Mouse (Mus musculus) liver, adult 2 months (tissue): ENCODE data around the gene Mief2. TPM values are rescaled to one million over a fixed set of nuclear protein-coding genes. Genes with fewer than 3 reads are reported as not detected.

Source experiments
- DNase-seq: peaks from one replicate; pipeline ENCODE4 v3.0.0-alpha.2; 2011; ENCODE audit warnings: low read depth, low spot score; ENCODE audit errors: extremely low read depth
- H3K27ac ChIP-seq: fragments of 200-500 bp; replicated peaks from 2 replicates; pipeline ENCODE4 v1.5.1; 2012; ENCODE audit warnings: low read depth, mild to moderate bottlenecking, control low read depth, inconsistent platforms, low read length; ENCODE audit not compliant: insufficient read depth
- H3K27me3 ChIP-seq: fragments of 200-500 bp; 2 replicates; pipeline ENCODE4 v1.6.1; 2012; ENCODE audit warnings: mild to moderate bottlenecking, moderate library complexity, low read length, inconsistent platforms; ENCODE audit not compliant: control insufficient read depth, insufficient read depth
- H3K36me3 ChIP-seq: fragments of 200-500 bp; 2 replicates; pipeline ENCODE4 v1.6.1; 2012; ENCODE audit warnings: low read length, inconsistent platforms; ENCODE audit not compliant: control insufficient read depth, insufficient read depth
- H3K4me1 ChIP-seq: fragments of 200-500 bp; 2 replicates; pipeline ENCODE4 v1.6.1; 2011; ENCODE audit warnings: low read length; ENCODE audit not compliant: control insufficient read depth, insufficient read depth
- H3K4me3 ChIP-seq: fragments of 200-500 bp; 2 replicates; pipeline ENCODE4 v1.5.1; 2011; ENCODE audit warnings: low read depth, mild to moderate bottlenecking, control low read depth, low read length, moderate library complexity; ENCODE audit not compliant: insufficient read depth
- H3K79me2 ChIP-seq: fragments of 200-500 bp; 2 replicates; pipeline ENCODE4 v1.6.1; 2012; ENCODE audit warnings: inconsistent platforms, mild to moderate bottlenecking, low read length, moderate library complexity; ENCODE audit not compliant: control insufficient read depth, insufficient read depth
- H3K9ac ChIP-seq: fragments of 200-500 bp; 2 replicates; pipeline ENCODE4 v1.6.1; 2012; ENCODE audit warnings: low read depth, mild to moderate bottlenecking, control low read depth, inconsistent platforms, low read length
- CTCF ChIP-seq: fragments of 200-500 bp; IDR thresholded peaks from 2 replicates; pipeline ENCODE4 v1.5.1; 2011; ENCODE audit warnings: low read depth, low read length, control low read depth
- POLR2A ChIP-seq: fragments of 200-500 bp; IDR thresholded peaks from 2 replicates; pipeline ENCODE4 v1.6.1; 2011; ENCODE audit warnings: low read length, control low read depth; ENCODE audit not compliant: insufficient read depth; ENCODE audit errors: extremely low read depth
- WGBS: fragments of 180-500 bp; shearing (Covaris S2); methylation state at CpG from one replicate; pipeline ENCODE4 v1.1.7; 2018; 5-methylcytosine and 5-hydroxymethylcytosine counted together
- polyA plus RNA-seq: library from polyadenylated mRNA; depleted of rRNA; stranded (reverse); fragments of >200 nt; gene quantifications from 2 replicates; pipeline ENCODE4 v1.2.3, GENCODE M21; 2012
- total RNA-seq: library from RNA; depleted of rRNA; stranded (reverse); fragments of >200 nt; gene quantifications from 2 replicates; pipeline ENCODE4 v1.2.3, GENCODE M21; 2014

The Mief2 gene
- total and polyA plus RNA-seq, 2 experiments, result 13.1 to 26.3 TPM

DNA sequence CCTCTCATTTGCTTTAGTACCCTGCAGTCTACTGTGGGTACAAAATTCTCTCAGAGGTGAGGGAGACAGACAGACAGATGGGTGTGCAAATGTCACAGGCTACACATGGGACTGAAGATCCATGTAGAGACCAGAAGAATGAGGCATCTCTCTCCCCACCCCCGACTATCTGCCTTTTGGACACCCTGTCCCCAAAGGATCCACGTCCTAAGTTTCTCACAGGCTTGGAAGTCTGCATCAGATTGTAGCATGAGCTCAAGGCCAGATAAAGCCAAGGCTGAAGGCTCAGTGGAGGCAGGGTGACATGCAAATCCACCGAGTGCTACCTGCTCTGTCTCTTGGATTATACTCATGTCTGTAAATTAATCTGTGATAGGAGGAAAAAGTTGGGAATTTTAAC lies 8.3 kb downstream of the Mief2 start:
- peaks cover 5% of the 10 kb centered on the region for H3K4me1 ChIP-seq
- no peak for DNase-seq
- no peaks in the 10 kb centered on the region for H3K36me3 ChIP-seq
- no peak overlapping the region for H3K27ac ChIP-seq
- H3K79me2 ChIP-seq, result no peaks in the 10 kb centered on the region; the same call in 1 of the 2 replicates
- WGBS, result 81% methylated on average over 3 of the region's 3 CpGs
- H3K27me3 ChIP-seq, result no peaks in the 10 kb centered on the region
- TF ChIP-seq POLR2A, result no peak
- no peak for TF ChIP-seq CTCF
- H3K4me3 ChIP-seq, result no peak overlapping the region
- no peak overlapping the region for H3K9ac ChIP-seq

DNA sequence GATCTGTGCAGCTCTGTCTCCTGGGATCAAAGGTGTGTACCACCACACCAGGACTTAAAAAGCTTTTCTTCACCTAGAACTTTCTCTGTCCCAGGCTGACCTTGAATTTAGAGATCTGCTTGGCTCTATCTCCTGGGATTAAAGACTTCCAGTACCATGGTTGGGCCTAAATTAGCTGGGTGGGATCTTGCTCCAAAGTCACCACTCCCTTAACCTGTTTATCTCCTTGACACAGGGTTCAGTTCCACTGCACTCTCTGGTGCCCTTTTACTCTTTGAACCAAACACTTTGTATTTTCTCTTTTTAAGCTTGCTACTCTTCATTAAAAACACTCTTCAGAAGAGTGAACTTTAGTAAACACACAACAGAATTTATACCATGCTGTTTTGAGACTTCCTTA lies 9.3 kb downstream of the Mief2 start:
- H3K79me2 ChIP-seq, result no peaks in the 10 kb centered on the region; the same call in 1 of the 2 replicates
- DNase-seq, result peak; percentile 43
- H3K27ac ChIP-seq, result no peak overlapping the region
- H3K4me3 ChIP-seq, result no peak overlapping the region
- no peaks in the 10 kb centered on the region for H3K4me1 ChIP-seq
- no peak overlapping the region for H3K9ac ChIP-seq
- TF ChIP-seq POLR2A, result no peak
- no peak for TF ChIP-seq CTCF
- no peaks in the 10 kb centered on the region for H3K36me3 ChIP-seq
- no peaks in the 10 kb centered on the region for H3K27me3 ChIP-seq

DNA sequence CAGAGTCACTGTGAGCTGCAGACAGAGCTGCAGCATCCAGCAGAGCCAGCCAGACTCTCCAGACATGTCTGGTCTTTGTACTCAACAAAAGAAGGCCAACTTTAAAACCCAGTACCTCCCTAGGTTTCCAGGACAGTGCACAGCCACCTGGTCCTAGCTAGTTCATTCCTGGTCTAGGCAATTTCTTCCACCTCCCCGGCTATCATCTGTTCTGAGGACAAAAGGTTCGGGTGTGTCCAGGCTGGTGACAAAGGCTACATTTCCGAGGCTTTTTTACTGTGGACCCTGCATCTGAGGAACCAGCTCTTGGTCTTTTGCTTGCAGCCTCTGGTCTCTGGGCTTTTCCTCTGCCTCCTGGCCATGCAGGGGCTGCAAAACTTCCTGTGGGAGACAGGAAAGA lies 12.1 kb downstream of the Mief2 start:
- Histone ChIP-seq H3K27ac (no peak overlapping the region), H3K4me3 (no peak overlapping the region), H3K9ac (no peak overlapping the region), H3K79me2 (no peaks in the 10 kb centered on the region), H3K27me3 (no peaks in the 10 kb centered on the region), H3K36me3 (peaks cover under 1% of the 10 kb centered on the region; the same call in 1 of the 2 replicates), H3K4me1 (no peaks in the 10 kb centered on the region)
- TF ChIP-seq CTCF, result no peak
- TF ChIP-seq POLR2A, result no peak
- DNase-seq, result no peak
- 82% methylated on average over 3 of the region's 3 CpGs for WGBS

DNA sequence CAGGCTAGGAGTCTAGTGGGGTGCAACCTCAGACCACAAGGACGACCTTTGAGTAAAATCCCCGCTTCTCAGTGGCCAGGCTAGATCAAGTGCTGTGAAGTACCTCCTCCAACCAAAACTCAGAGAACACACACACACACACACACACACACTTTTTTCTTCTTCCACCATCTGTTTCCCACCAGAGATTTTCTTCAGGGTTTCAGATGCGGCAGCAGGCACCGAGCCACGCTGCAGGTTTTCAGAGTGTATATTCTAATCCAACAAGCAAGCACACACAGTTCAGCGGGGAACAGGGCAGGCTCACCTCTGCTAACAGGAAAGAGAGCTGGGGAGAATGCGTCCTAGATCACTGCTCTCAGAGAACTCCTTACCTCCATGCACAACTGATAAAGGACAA lies 27.4 kb downstream of the Mief2 start:
- 95% methylated on average over 7 of the region's 7 CpGs for WGBS
- Histone ChIP-seq H3K4me1 (no peaks in the 10 kb centered on the region), H3K4me3 (no peak overlapping the region), H3K79me2 (no peaks in the 10 kb centered on the region), H3K27ac (no peak overlapping the region), H3K9ac (no peak overlapping the region), H3K36me3 (peaks cover 23% of the 10 kb centered on the region), H3K27me3 (no peaks in the 10 kb centered on the region)
- no peak for TF ChIP-seq CTCF
- no peak for TF ChIP-seq POLR2A
- DNase-seq, result no peak

DNA sequence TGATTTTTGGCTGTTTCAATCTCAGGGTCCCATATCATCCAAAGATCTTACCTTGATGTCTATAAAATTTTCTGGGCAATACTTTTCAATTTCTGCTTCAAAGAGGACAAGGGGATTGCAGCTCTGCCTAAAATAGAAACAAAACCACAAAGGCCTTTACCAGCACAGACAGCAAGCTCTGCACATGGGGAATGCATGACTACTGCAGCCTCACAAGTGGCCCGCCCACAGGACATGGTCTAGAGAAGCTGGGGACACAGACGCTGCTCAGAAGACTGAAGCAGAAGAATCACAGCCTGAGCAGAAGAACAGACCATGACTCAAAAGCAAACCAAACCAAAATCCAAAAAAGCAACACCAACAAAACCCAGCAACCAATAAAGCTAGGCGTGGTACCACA lies 33.5 kb downstream of the Mief2 start:
- DNase-seq, result no peak
- Histone ChIP-seq H3K4me3 (no peak overlapping the region), H3K27ac (no peak overlapping the region), H3K4me1 (no peaks in the 10 kb centered on the region), H3K9ac (no peak overlapping the region), H3K79me2 (peaks cover 6% of the 10 kb centered on the region; the same call in 1 of the 2 replicates), H3K36me3 (peaks cover 12% of the 10 kb centered on the region; the same call in 1 of the 2 replicates), H3K27me3 (no peaks in the 10 kb centered on the region)
- WGBS, result 89% methylated on average over 3 of the region's 3 CpGs
- no peak for TF ChIP-seq POLR2A
- no peak for TF ChIP-seq CTCF

DNA sequence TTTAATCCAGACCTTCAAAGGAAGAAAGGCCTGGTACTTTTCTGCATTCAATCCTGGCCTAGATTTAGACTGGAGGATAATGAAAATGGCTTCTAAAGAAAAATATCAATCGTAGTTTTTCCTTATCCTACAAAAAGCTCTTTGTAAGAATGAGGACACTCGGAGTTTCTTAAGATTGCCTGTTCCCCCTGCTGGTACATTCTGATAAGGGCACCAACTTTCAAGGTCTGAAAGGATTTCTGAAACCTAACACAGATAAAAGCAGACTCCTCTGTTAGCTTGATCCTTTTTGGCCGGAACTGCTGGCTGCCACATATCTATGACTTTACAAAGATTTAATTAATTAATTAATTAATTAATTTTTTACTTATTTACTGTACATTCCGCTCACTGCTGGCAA lies 38.8 kb downstream of the Mief2 start:
- H3K27me3 ChIP-seq, result no peaks in the 10 kb centered on the region
- peaks cover 18% of the 10 kb centered on the region for H3K79me2 ChIP-seq
- no peak overlapping the region for H3K27ac ChIP-seq
- DNase-seq, result no peak
- peaks cover under 1% of the 10 kb centered on the region; the same call in 1 of the 2 replicates for H3K36me3 ChIP-seq
- 80% methylated on average over 4 of the region's 4 CpGs for WGBS
- TF ChIP-seq CTCF (no peak), POLR2A (no peak)
- H3K4me1 ChIP-seq, result no peaks in the 10 kb centered on the region
- H3K4me3 ChIP-seq, result no peak overlapping the region
- H3K9ac ChIP-seq, result no peak overlapping the region
